Mouse (Mus musculus) MEL (cell line): ENCODE data around the gene Mecom.

Source experiments
- BHLHE40 ChIP-seq: IDR thresholded peaks from 2 replicates; pipeline ENCODE4 v1.6.1; 2012; ENCODE audit warnings: low read depth, mild to moderate bottlenecking, inconsistent platforms, low read length, improper control_type of control experiment, borderline replicate concordance
- CHD1 ChIP-seq: IDR thresholded peaks from 2 replicates; pipeline ENCODE4 v1.6.1; 2012; ENCODE audit warnings: low read depth, mild to moderate bottlenecking, inconsistent platforms, low read length, improper control_type of control experiment
- CHD2 ChIP-seq: IDR thresholded peaks from 2 replicates; pipeline ENCODE4 v1.6.1; 2011; ENCODE audit warnings: low read length, improper control_type of control experiment
- CTCF ChIP-seq, 3 experiments: IDR thresholded peaks in 2 of 3; conservative IDR thresholded peaks in 1 of 3; 2 replicates each; pipeline ENCODE4 v1.5.1; 2011 to 2012; ENCODE audit warnings: low read length in 3 of 3, low read depth in 2 of 3, mild to moderate bottlenecking in 2 of 3, improper control_type of control experiment in 1 of 3, inconsistent platforms in 1 of 3, mixed read lengths in 1 of 3, moderate library complexity in 1 of 3; ENCODE audit not compliant: control insufficient read depth in 1 of 3, insufficient read depth in 1 of 3, poor library complexity in 1 of 3, severe bottlenecking in 1 of 3
- ELF1 ChIP-seq: IDR thresholded peaks from 2 replicates; pipeline ENCODE4 v1.6.1; 2014; ENCODE audit warnings: low read depth, mild to moderate bottlenecking, inconsistent platforms, low read length, improper control_type of control experiment, moderate library complexity
- ETS1 ChIP-seq: IDR thresholded peaks from 2 replicates; pipeline ENCODE4 v1.6.1; 2012; ENCODE audit warnings: low read depth, mild to moderate bottlenecking, inconsistent platforms, low read length, improper control_type of control experiment, moderate library complexity
- MAFK ChIP-seq: IDR thresholded peaks from 2 replicates; pipeline ENCODE4 v1.6.1; 2011; ENCODE audit warnings: low read depth, mild to moderate bottlenecking, low read length, improper control_type of control experiment, borderline replicate concordance
- POLR2A ChIP-seq, 2 experiments: IDR thresholded peaks; 2 replicates each; pipeline ENCODE4 v1.6.1; 2011 to 2012; ENCODE audit warnings: low read length in 2 of 2, mild to moderate bottlenecking in 2 of 2, control low read depth in 1 of 2, improper control_type of control experiment in 1 of 2, low read depth in 1 of 2, moderate library complexity in 1 of 2; ENCODE audit not compliant: control insufficient read depth in 1 of 2, insufficient read depth in 1 of 2, poor library complexity in 1 of 2
- POLR2AphosphoS2 ChIP-seq: IDR thresholded peaks from 2 replicates; pipeline ENCODE4 v1.6.1; 2011; ENCODE audit warnings: low read length, improper control_type of control experiment
- TCF12 ChIP-seq: IDR thresholded peaks from 2 replicates; pipeline ENCODE4 v1.6.1; 2014; ENCODE audit warnings: low read depth, mild to moderate bottlenecking, inconsistent platforms, low read length, improper control_type of control experiment, moderate library complexity
- UBTF ChIP-seq: IDR thresholded peaks from 2 replicates; pipeline ENCODE4 v1.6.1; 2012; ENCODE audit warnings: low read depth, mild to moderate bottlenecking, inconsistent platforms, low read length, improper control_type of control experiment, moderate library complexity, borderline replicate concordance; ENCODE audit not compliant: insufficient read depth
- USF1 ChIP-seq: IDR thresholded peaks from 2 replicates; pipeline ENCODE4 v1.6.1; 2014; ENCODE audit warnings: low read depth, mild to moderate bottlenecking, inconsistent platforms, low read length, improper control_type of control experiment, moderate library complexity

GRCm38 (mm10) chr3:30148378-30149079 is 399.3 kb downstream of the Mecom start:
- TF ChIP-seq UBTF (no peak), CTCF (IDR thresholded peaks at IDR 0.05 in 2 of 3, conservative IDR thresholded peaks at IDR 0.05 in 1 of 3; ENCODE audit: control insufficient read depth in 1 of 3, insufficient read depth in 1 of 3, low read depth in 2 of 3, low read length in 3 of 3, poor library complexity in 1 of 3, severe bottlenecking in 1 of 3) (no peak), CHD1 (no peak), BHLHE40 (no peak), CHD2 (no peak), POLR2A (IDR thresholded peaks at IDR 0.05; ENCODE audit: control insufficient read depth in 1 of 2, insufficient read depth in 1 of 2, low read depth in 1 of 2, low read length in 2 of 2, poor library complexity in 1 of 2) (no peak), MAFK (no peak), USF1 (no peak), TCF12 (no peak), ELF1 (no peak), ETS1 (no peak), POLR2AphosphoS2 (no peak)
